Mouse (Mus musculus) heart, adult 2 months (tissue): Measurements from ENCODE around the gene Abcc2.

ENCODE experiments used
- CTCF ChIP-seq: fragments of 200-600 bp; IDR thresholded peaks from 2 replicates; pipeline ENCODE4 v1.8.1; 2022; ENCODE audit warnings: antibody characterized with exemption, mild to moderate bottlenecking, moderate library complexity
- POLR2A ChIP-seq: fragments of 200-500 bp; IDR thresholded peaks from 2 replicates; pipeline ENCODE4 v1.6.1; 2011; ENCODE audit warnings: mild to moderate bottlenecking, low read depth, low read length, control low read depth; ENCODE audit not compliant: insufficient read depth

DNA sequence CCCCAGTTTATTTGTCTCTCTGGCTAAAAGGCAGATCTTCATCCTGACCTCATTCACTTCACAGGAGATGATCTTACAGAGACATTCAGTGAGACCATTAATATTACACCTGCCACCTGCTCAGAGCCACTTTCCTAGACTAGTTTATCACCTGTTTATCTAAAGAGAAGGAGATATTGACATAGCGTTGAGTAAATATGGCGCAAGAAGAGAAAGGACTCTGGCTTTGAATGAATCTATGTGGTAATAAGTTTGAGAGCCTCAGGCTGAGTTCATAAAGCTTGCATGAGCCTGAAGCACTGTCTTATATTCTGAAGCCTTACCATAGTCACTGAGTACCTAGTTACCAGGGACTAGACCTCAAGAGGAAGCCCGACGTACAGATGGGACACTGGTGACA is 29.4 kb downstream of the Abcc2 start:
- TF ChIP-seq CTCF (no peak), POLR2A (no peak)
